Mouse (Mus musculus) central nervous system, embryonic 18 days (tissue): ENCODE results near the gene Syt8. TPM values are rescaled to one million over a fixed set of nuclear protein-coding genes. Genes with fewer than 3 reads are reported as not detected.

Experiments used
- polyA plus RNA-seq: library from polyadenylated mRNA; depleted of rRNA; stranded (reverse); fragments of >200 nt; gene quantifications from 2 replicates; pipeline ENCODE4 v1.2.3, GENCODE M21; 2012; rRNA removed

The Syt8 gene
- polyA plus RNA-seq = 0.11 and 3.3 TPM in 2 replicates

DNA sequence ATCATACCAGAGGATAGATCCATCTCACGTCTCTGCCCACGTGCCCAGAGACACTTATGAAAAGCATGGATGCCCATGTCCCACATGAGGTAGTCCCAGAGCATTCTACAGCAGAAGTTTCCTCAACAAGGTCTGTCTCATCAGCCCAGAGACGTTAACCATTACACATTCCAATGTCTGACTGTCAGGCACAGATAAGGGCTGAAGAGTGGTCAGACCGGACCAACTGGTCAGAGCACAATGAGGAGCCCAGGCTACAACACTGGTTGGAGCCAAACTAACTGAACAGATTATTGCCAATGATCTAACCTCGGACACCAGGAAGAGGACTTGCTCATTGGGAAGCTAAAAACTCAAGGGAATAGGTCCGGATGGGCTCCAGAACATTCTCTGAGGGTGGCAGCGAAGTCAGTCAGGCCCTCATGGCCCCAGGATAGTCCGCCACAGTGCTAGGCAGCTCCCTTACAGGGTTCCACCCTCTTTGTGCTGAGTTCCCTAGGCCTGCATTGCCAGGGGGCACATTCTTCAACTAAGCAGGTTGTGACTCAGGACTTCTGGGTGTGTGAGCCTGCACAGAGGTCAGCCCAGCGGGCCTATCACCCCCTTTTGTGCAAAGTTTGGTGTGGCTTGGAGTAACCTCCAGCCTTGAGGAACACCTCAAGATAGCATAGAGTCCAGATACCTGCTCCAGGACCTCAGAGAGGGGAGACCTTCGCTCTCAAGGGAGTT is at the start of gene Syt8:
Gene Syt8, plus strand, starts transcription at position 714 of the 729 bp plus-strand sequence.

DNA sequence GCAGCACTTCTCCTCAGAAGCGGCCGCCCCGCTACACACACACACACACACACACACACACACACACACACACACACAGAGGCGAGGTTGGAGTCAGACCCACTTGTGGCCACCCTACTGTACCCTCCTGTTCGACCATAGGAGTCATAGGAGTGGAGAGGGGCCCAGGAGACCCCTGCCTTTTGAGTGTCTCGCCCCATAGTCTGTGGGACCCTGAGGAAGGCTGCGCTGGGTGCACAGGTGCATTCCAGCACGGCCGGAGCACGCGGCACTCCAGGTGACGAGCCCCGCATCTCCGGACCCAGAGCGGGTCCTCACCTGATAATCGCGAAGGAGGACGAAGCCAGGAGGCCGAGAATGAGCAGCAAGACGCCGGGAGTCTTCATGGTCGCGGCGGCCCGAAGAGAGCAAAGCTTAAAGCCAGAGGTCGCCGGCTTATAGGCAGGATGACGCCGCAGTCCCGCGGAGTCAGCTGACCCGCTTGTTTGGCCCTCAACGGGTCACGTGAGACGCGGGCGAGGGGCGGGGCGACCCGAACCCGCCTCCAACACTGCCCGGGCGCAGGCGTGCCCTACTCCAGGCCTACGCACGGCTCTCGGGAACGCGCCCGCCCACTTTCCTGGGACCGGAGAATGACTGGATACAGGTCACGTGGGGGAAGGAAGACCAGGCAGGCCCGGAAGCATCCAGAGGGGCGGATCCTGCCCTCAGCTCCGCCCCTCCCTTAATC is 47.1 kb upstream of the Syt8 start, which contains the start of gene Ctsd:
Gene Ctsd, minus strand, starts transcription at position 620 of the 730 bp plus-strand sequence.

DNA sequence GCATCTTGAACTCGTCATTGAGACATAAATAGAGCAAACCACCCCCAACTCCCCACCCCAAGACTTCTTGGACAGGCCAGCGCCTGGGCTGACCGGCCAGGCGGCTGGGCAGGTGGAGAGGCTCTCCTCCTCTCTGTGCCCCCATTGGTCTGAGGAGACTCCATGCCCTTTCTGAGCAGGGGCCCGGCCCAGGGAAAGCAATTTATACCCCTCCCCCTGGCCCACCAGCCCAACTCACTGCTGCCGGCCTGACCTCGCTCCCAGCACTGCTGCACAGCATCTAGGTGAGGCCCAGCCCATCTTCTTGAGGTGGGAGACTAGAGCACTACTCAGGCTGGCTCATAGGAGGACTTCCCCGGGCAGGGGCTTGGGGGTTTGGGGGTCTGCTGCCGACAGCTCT is 6.9 kb downstream of the Syt8 start, which contains the start of gene Tnni2:
Gene Tnni2, plus strand, starts transcription at position 224 of the 400 bp plus-strand sequence.

DNA sequence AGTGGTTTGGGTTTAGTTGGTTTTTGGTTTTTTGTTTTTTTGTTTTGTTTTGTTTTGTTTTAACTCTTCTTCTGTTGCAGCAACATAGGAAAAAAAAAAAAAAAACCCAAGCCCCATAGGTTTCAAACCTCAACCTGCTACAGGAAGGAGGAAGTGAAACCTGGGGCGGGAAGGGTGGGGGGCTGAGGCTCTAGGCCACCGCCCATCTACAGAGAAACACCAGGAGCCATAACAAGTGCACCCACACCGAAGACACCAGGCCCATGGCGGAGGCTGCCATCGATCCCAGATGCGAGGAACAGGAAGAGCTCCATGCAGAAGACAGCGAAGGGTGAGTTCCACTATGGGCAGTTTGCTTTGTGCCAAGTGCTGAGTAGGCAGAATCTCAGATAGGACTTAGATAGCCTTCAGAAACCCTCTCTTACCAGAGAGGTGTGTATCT is 26.0 kb downstream of the Syt8 start, which contains the start of gene Lsp1:
Gene Lsp1, plus strand, starts transcription at position 174 of the 442 bp plus-strand sequence.

Other genes with a start within 250 kb of the Syt8 start
- not detected in 2 replicates for gene Gm10153, start 244.5 kb upstream of the Syt8 start, polyA plus RNA-seq
- gene Krtap5-3, start 233.5 kb upstream of the Syt8 start, polyA plus RNA-seq = not detected in 2 replicates
- 0.13 TPM in 1 of 2 replicates, not detected in the other for gene Gm7579, start 223.0 kb upstream of the Syt8 start, polyA plus RNA-seq
- not detected in 2 replicates for gene Krtap5-5, start 204.9 kb upstream of the Syt8 start, polyA plus RNA-seq
- gene Gm40460, start 193.8 kb upstream of the Syt8 start, polyA plus RNA-seq = not detected in 2 replicates
- not detected in 2 replicates for gene Gm2431, start 176.5 kb upstream of the Syt8 start, polyA plus RNA-seq
- not detected in 2 replicates for gene Gm4559, start 160.5 kb upstream of the Syt8 start, polyA plus RNA-seq
- not detected in 2 replicates for gene Krtap5-1, start 137.7 kb upstream of the Syt8 start, polyA plus RNA-seq
- not detected in 2 replicates for gene Krtap5-4, start 131.3 kb upstream of the Syt8 start, polyA plus RNA-seq
- gene Ifitm10, start 61.1 kb upstream of the Syt8 start, polyA plus RNA-seq = 6.9 and 7.4 TPM in 2 replicates
- 0.28 and 0.48 TPM in 2 replicates for gene Gm49369, start 52.2 kb upstream of the Syt8 start, polyA plus RNA-seq
- 186 and 196 TPM in 2 replicates for gene Ctsd, start 46.8 kb upstream of the Syt8 start, polyA plus RNA-seq
- gene Tnni2, start 7.0 kb downstream of the Syt8 start, polyA plus RNA-seq = 1.3 and 75.5 TPM in 2 replicates
- 7.4 and 8.8 TPM in 2 replicates for gene Lsp1, start 26.0 kb downstream of the Syt8 start, polyA plus RNA-seq
- gene Tnnt3, start 64.0 kb downstream of the Syt8 start, polyA plus RNA-seq = 1.2 and 47.8 TPM in 2 replicates
- 107 and 117 TPM in 2 replicates for gene Mrpl23, start 97.8 kb downstream of the Syt8 start, polyA plus RNA-seq
- gene Igf2, start 232.0 kb downstream of the Syt8 start, polyA plus RNA-seq = 267 and 401 TPM in 2 replicates
- 0.05 TPM in 2 replicates for gene Gm49394, start 235.1 kb downstream of the Syt8 start, polyA plus RNA-seq